Mouse (Mus musculus) embryonic facial prominence, embryonic 15.5 days (tissue): Measurements from ENCODE around the gene Trpm8. TPM values are rescaled to one million over a fixed set of nuclear protein-coding genes. Genes with fewer than 3 reads are reported as not detected.

Experiments
- ATAC-seq: fragments of 200-750 bp; cut with Nextera tagmentation; 2 replicates; pipeline ENCODE4 v1.8.0; 2017; ENCODE audit warnings: low read depth, moderate TSS enrichment; ENCODE audit not compliant: insufficient number of reproducible peaks, low FRiP score, low TSS enrichment
- H3K27ac ChIP-seq: fragments of 300-500 bp; sonication (generic); replicated peaks from 2 replicates; pipeline ENCODE4 v1.5.1; 2015; ENCODE audit warnings: mild to moderate bottlenecking, inconsistent platforms
- H3K27me3 ChIP-seq: fragments of 300-500 bp; sonication (generic); 2 replicates; pipeline ENCODE4 v1.6.1; 2015; ENCODE audit warnings: inconsistent platforms
- H3K36me3 ChIP-seq: fragments of 300-500 bp; sonication (generic); 2 replicates; pipeline ENCODE4 v1.6.1; 2015; ENCODE audit warnings: mild to moderate bottlenecking, inconsistent platforms
- H3K4me1 ChIP-seq: fragments of 300-500 bp; sonication (generic); 2 replicates; pipeline ENCODE4 v1.6.1; 2015; ENCODE audit warnings: inconsistent platforms
- H3K4me2 ChIP-seq: fragments of 300-500 bp; sonication (generic); replicated peaks from 2 replicates; pipeline ENCODE4 v1.6.1; 2015; ENCODE audit warnings: mild to moderate bottlenecking, inconsistent platforms
- H3K4me3 ChIP-seq: fragments of 300-500 bp; sonication (generic); replicated peaks from 2 replicates; pipeline ENCODE4 v1.5.1; 2015; ENCODE audit warnings: mild to moderate bottlenecking, inconsistent platforms
- H3K9ac ChIP-seq: fragments of 300-500 bp; sonication (generic); 2 replicates; pipeline ENCODE4 v1.6.1; 2015; ENCODE audit warnings: inconsistent platforms
- H3K9me3 ChIP-seq: fragments of 300-500 bp; sonication (generic); replicated peaks from 2 replicates; pipeline ENCODE4 v1.6.1; 2016; ENCODE audit warnings: inconsistent platforms
- WGBS: fragments of 180-500 bp; shearing (Covaris S2); methylation state at CpG from one replicate; pipeline ENCODE4 v1.1.7; 2015; 5-methylcytosine and 5-hydroxymethylcytosine counted together
- polyA plus RNA-seq: library from polyadenylated mRNA; unstranded; fragments of >200 nt; fragmentation: Nextera tagmentation; extraction: Ambion mirVana; gene quantifications from 2 replicates; pipeline ENCODE4 v1.2.1, GENCODE M21; 2015

The Trpm8 gene
- 0.05 TPM in 1 of 2 replicates, not detected in the other for polyA plus RNA-seq

DNA sequence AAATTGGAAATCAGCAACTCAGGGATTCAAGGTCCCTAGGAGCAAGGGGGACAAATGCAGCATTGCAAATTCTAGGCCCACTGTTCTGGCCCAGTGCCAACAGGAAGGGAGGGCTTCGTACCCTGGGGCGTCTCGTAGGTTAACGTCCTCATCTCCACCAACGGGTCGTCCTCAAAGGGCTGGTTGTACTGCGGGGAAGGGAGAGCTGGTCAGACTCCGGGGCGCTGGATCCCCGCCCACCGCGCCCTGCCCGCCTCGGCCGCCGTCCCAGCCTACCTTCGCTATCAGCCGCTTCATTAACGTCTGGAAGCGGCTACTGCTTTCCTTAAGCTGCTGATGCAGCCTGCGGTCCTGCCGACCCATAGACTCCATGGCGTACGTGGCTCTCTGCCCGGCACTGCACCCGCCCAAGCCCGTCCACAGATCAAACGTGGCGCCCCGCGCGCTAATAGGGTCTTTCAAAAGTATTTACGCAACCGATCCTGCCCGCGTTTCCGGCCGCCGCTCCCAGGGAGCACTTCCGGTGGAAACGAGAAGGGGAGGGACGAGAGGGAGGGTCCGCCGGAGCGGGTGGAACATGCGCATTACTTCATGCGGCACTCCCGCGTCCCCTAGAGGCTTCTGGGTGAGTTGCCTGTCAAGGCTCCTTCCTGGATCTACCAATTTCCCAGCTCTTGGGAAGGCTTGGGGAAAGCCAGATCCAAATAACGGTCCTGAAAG, at the start of gene Trpm8, which contains the start of gene Hjurp:
Gene Trpm8 (plus strand): TSS at position 564 of the 720 bp plus-strand sequence.
Gene Hjurp (minus strand): TSS at position 536 of the 720 bp plus-strand sequence.
- H3K9ac ChIP-seq = peak within 1 kb of the TSS; percentile 58
- H3K27ac ChIP-seq = peak within 1 kb of the TSS; percentile 80
- H3K4me3 ChIP-seq = peak within 1 kb of the TSS; percentile 48
- under 1% methylated on average over 50 of the region's 50 CpGs for WGBS
- peaks cover 31% of the 10 kb centered on the region for H3K36me3 ChIP-seq
- peak; percentile 95 for ATAC-seq
- peak within 1 kb of the TSS; percentile 56 for H3K4me2 ChIP-seq
- H3K9me3 ChIP-seq = no peaks in the 10 kb centered on the region
- H3K27me3 ChIP-seq = no peaks in the 10 kb centered on the region
- peaks cover 28% of the 10 kb centered on the region for H3K4me1 ChIP-seq

GRCm38 (mm10) chr1:88228121-88228520, 49.3 kb upstream of the Trpm8 start:
- Histone ChIP-seq H3K36me3 (no peaks in the 10 kb centered on the region), H3K4me1 (no peaks in the 10 kb centered on the region), H3K4me2 (no peak overlapping the region), H3K27ac (no peak overlapping the region), H3K9me3 (peaks cover 71% of the 10 kb centered on the region), H3K27me3 (no peaks in the 10 kb centered on the region), H3K4me3 (no peak overlapping the region), H3K9ac (no peak overlapping the region)
- no peak for ATAC-seq
- WGBS = 68% methylated on average over 7 of the region's 7 CpGs

GRCm38 (mm10) chr1:88229566-88229965, 47.9 kb upstream of the Trpm8 start:
- no peaks in the 10 kb centered on the region for H3K36me3 ChIP-seq
- H3K9me3 ChIP-seq = peaks cover 78% of the 10 kb centered on the region
- WGBS = 79% methylated on average over 3 of the region's 3 CpGs
- no peak for ATAC-seq
- H3K27me3 ChIP-seq = no peaks in the 10 kb centered on the region
- no peak overlapping the region for H3K4me3 ChIP-seq
- no peak overlapping the region for H3K4me2 ChIP-seq
- no peak overlapping the region for H3K9ac ChIP-seq
- no peaks in the 10 kb centered on the region for H3K4me1 ChIP-seq
- H3K27ac ChIP-seq = no peak overlapping the region

GRCm38 (mm10) chr1:88229986-88230385, 47.5 kb upstream of the Trpm8 start:
- Histone ChIP-seq H3K4me3 (no peak overlapping the region), H3K4me1 (no peaks in the 10 kb centered on the region), H3K4me2 (no peak overlapping the region), H3K27me3 (no peaks in the 10 kb centered on the region), H3K27ac (no peak overlapping the region), H3K9ac (no peak overlapping the region), H3K9me3 (peaks cover 79% of the 10 kb centered on the region), H3K36me3 (no peaks in the 10 kb centered on the region)
- WGBS = 84% methylated on average over 5 of the region's 5 CpGs
- ATAC-seq = no peak

- Histone ChIP-seq H3K36me3 (no peaks in the 10 kb centered on the region), H3K4me2 (no peak overlapping the region), H3K27me3 (no peaks in the 10 kb centered on the region), H3K9me3 (peaks cover 82% of the 10 kb centered on the region), H3K9ac (no peak overlapping the region), H3K4me3 (no peak overlapping the region), H3K27ac (no peak overlapping the region), H3K4me1 (no peaks in the 10 kb centered on the region)
- 69% methylated on average over 7 of the region's 7 CpGs for WGBS
- no peak for ATAC-seq
Measured at GRCm38 (mm10) chr1:88230421-88230820, 47.0 kb upstream of the Trpm8 start.

DNA sequence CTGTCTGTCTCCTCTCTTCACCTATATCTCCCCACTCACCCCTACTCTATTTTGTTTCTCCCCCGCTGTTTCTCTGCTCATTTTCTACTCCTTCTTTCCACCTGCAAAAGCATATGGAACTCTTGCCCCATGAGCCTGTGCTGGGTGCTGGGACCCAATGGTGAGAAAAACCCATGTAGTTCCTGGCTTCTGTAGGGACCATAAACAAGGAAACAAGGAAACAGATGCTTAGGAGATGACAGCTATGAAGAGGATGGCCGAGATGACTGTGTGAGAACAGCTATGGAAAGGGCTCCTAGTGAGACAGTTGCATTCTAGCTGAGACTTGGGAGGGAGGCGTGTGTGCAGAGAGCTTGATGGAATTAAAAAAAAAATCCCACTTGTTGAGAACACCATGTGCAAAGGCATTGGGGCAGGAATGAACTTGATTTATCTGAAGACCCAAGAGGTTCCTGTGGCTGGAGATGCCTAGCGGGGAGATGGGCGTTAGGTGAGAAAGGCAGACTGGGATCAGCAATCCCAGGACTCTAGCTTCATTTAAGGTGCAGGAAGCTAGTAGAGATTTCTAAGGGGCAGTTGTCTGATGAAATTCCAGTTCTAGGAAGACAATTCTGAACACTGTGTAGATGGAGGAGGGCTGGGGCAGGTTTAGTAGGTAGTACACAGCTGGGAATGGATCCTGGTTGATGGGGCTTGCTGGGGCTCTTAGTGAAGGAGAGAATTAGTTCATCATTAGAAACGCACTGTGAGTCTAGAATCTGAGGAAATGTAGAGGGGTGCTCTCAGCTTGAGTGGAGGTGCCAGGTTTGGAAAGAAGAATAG, 46.3 kb upstream of the Trpm8 start:
- no peak overlapping the region for H3K9ac ChIP-seq
- H3K36me3 ChIP-seq = no peaks in the 10 kb centered on the region
- H3K9me3 ChIP-seq = peaks cover 83% of the 10 kb centered on the region
- no peak overlapping the region for H3K27ac ChIP-seq
- H3K27me3 ChIP-seq = no peaks in the 10 kb centered on the region
- 75% methylated on average over 6 of the region's 6 CpGs for WGBS
- H3K4me1 ChIP-seq = no peaks in the 10 kb centered on the region
- H3K4me2 ChIP-seq = no peak overlapping the region
- ATAC-seq = no peak
- no peak overlapping the region for H3K4me3 ChIP-seq

- Histone ChIP-seq H3K9me3 (peaks cover 76% of the 10 kb centered on the region), H3K4me1 (no peaks in the 10 kb centered on the region), H3K4me3 (no peak overlapping the region), H3K4me2 (no peak overlapping the region), H3K36me3 (no peaks in the 10 kb centered on the region), H3K27me3 (no peaks in the 10 kb centered on the region), H3K27ac (no peak overlapping the region), H3K9ac (no peak overlapping the region)
- no peak for ATAC-seq
- 63% methylated on average over 7 of the region's 7 CpGs for whole genome bisulfite sequencing
Measured at GRCm38 (mm10) chr1:88231803-88232499, 45.5 kb upstream of the Trpm8 start.

DNA sequence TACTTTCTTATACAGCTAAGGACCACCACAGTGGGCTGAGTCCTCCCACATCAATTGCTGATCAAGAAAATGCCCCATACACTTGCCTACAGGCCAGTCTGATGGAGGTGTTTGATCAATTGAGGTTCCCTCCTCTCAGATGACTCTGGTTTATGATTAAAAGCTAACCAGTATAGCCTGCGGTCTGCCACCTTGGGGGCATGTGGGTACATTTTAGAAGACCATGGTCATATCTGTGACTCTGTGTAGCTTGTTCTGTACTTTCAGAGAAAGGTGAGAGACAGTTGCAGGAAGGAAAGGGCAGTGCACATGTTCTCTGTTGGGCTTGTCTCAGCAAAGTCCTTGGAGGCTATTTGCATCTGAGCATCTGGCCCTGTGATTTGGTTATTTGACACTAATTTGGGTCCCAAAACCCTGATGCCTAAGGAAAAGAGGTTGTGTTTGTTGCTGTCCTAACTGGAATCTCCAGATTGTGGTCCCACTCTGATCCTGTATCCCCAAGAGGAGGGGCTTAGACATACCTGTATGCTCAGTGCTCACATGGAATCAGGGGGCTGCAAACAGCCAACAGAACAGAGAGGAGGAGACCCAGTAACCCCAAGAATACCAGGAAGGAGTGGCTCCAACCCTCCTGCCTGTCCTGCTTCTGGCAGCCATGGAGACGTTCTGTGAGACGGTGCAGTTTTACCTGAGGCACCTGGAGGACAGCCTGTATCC, 44.6 kb upstream of the Trpm8 start:
- H3K27me3 ChIP-seq = no peaks in the 10 kb centered on the region
- H3K27ac ChIP-seq = no peak overlapping the region
- no peak overlapping the region for H3K4me2 ChIP-seq
- H3K36me3 ChIP-seq = no peaks in the 10 kb centered on the region
- ATAC-seq = no peak
- H3K9me3 ChIP-seq = peaks cover 77% of the 10 kb centered on the region
- WGBS = 53% methylated on average over 3 of the region's 3 CpGs
- H3K9ac ChIP-seq = no peak overlapping the region
- H3K4me1 ChIP-seq = no peaks in the 10 kb centered on the region
- H3K4me3 ChIP-seq = no peak overlapping the region

DNA sequence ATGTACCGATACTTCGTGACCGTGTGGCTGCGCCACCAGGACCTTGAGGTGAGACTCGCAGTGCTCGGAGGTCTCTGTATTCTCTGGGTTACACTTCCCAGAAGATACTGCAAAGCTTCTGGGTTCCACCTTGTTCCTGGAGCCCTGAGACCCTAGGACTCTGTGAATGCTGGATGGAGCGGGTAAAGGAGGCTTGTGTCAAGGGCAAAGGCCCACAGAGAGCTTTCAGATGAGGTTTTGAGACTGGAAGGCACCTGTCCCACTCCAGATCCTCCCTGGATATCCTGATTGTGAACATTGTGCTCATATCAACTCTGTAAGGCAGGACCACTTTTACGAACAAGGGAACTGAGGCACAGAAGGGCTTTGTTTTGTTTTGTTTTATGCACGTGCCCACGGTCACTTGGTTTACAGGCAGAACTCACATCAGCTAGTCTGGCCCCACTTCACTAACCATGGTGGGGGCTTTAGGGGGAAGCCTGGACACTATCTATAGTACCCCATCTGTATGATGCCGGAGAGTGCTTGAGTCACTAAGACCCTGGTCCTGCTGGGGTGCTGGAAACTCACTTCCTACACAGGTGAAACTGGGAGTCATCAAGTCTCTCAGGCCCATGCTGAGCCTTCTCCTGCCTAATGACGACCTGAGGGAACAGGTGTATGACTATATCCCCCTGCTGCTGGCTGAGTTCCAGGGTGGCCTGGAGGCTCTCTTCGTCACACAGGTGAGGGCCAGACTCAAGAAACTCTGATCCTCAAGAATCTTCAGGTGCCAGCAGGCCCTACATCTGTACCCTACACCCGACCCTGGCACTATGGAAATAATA, 43.8 kb upstream of the Trpm8 start:
- no peak overlapping the region for H3K4me2 ChIP-seq
- no peaks in the 10 kb centered on the region for H3K4me1 ChIP-seq
- H3K36me3 ChIP-seq = no peaks in the 10 kb centered on the region
- H3K9ac ChIP-seq = no peak overlapping the region
- 67% methylated on average over 14 of the region's 14 CpGs for WGBS
- ATAC-seq = no peak
- no peak overlapping the region for H3K4me3 ChIP-seq
- H3K9me3 ChIP-seq = peaks cover 77% of the 10 kb centered on the region
- H3K27me3 ChIP-seq = no peaks in the 10 kb centered on the region
- no peak overlapping the region for H3K27ac ChIP-seq

GRCm38 (mm10) chr1:88234248-88234610, 43.2 kb upstream of the Trpm8 start:
- Histone ChIP-seq H3K27ac (no peak overlapping the region), H3K4me1 (no peaks in the 10 kb centered on the region), H3K27me3 (no peaks in the 10 kb centered on the region), H3K36me3 (no peaks in the 10 kb centered on the region), H3K9me3 (peaks cover 80% of the 10 kb centered on the region), H3K9ac (no peak overlapping the region), H3K4me2 (no peak overlapping the region), H3K4me3 (no peak overlapping the region)
- 62% methylated on average over 4 of the region's 4 CpGs for WGBS
- no peak for ATAC-seq
